Mouse (Mus musculus) midbrain, embryonic 14.5 days (tissue): ENCODE data around the gene Mgat4e. TPM values are rescaled to one million over a fixed set of nuclear protein-coding genes. Genes with fewer than 3 reads are reported as not detected.

Experiments used
- ATAC-seq: fragments of 200-750 bp; cut with Nextera tagmentation; 2 replicates; pipeline ENCODE4 v1.8.0; 2017; ENCODE audit warnings: moderate number of reproducible peaks, moderate library complexity; ENCODE audit not compliant: low FRiP score, low TSS enrichment
- DNase-seq: peaks from one replicate; pipeline ENCODE4 v3.0.0-alpha.2; 2015
- H3K27ac ChIP-seq: fragments of 300-500 bp; sonication (generic); replicated peaks from 2 replicates; pipeline ENCODE4 v1.5.1; 2014; ENCODE audit warnings: mild to moderate bottlenecking, low read depth, low read length, moderate library complexity
- H3K27me3 ChIP-seq: fragments of 300-500 bp; sonication (generic); 2 replicates; pipeline ENCODE4 v1.6.1; 2014; ENCODE audit warnings: low read length, control low read depth, mixed read lengths; ENCODE audit not compliant: control insufficient read depth, insufficient read depth
- H3K36me3 ChIP-seq: fragments of 300-500 bp; sonication (generic); 2 replicates; pipeline ENCODE4 v1.6.1; 2014; ENCODE audit warnings: low read length, control low read depth; ENCODE audit not compliant: control insufficient read depth, insufficient read depth
- H3K4me1 ChIP-seq: fragments of 300-500 bp; sonication (generic); 2 replicates; pipeline ENCODE4 v1.6.1; 2014; ENCODE audit warnings: mild to moderate bottlenecking, antibody characterized with exemption, low read length, control low read depth; ENCODE audit not compliant: control insufficient read depth, insufficient read depth
- H3K4me2 ChIP-seq: fragments of 300-500 bp; sonication (generic); 2 replicates; pipeline ENCODE4 v1.6.1; 2014; ENCODE audit warnings: mild to moderate bottlenecking, low read length, moderate library complexity
- H3K4me3 ChIP-seq: fragments of 300-500 bp; sonication (generic); replicated peaks from 2 replicates; pipeline ENCODE4 v1.5.1; 2014; ENCODE audit warnings: low read depth, low read length
- H3K9ac ChIP-seq: fragments of 300-500 bp; sonication (generic); replicated peaks from 2 replicates; pipeline ENCODE4 v1.6.1; 2014; ENCODE audit warnings: mild to moderate bottlenecking, low read length, moderate library complexity
- H3K9me3 ChIP-seq: fragments of 300-500 bp; sonication (generic); 2 replicates; pipeline ENCODE4 v1.6.1; 2016; ENCODE audit warnings: low read length, control low read depth, mixed read lengths; ENCODE audit not compliant: control insufficient read depth
- WGBS: fragments of 180-500 bp; shearing (Covaris S2); extraction: QIAGEN DNeasy Blood & Tissue Kit; methylation state at CpG from one replicate; pipeline ENCODE4 v1.1.7; 2014; 5-methylcytosine and 5-hydroxymethylcytosine counted together
- polyA plus RNA-seq: library from polyadenylated mRNA; unstranded; fragments of >200 nt; fragmentation: Nextera tagmentation; extraction: Ambion mirVana; gene quantifications from 2 replicates; pipeline ENCODE4 v1.2.1, GENCODE M21; 2014

The Mgat4e gene
- polyA plus RNA-seq, 1 experiment from 2014 or later, result not detected

DNA sequence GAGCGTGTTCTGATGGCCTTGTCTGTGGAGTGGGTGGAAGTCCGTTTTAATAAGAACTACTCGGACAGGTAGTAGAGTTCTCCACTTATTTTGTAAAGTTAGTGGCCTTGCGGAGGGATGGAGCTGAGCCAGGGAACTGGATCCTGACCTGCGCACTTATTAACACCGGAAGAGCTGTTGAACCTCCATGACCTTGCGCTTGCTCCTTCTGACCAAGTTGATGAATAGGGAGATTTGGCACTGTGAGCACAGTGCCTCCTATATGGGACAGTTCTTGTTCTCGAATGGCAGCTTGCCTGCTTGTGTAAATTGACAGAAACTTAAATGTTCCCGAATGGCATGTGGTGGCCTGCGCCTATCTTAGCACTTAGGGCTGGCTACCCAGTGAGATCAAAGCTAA, 53.5 kb downstream of the Mgat4e start:
- DNase-seq, result no peak
- Histone ChIP-seq H3K4me1 (peaks cover 5% of the 10 kb centered on the region; the same call in 1 of the 2 replicates), H3K9me3 (no peaks in the 10 kb centered on the region), H3K27ac (no peak overlapping the region), H3K4me3 (no peak overlapping the region), H3K36me3 (0 out of 2 replicates have a peak, but pooled peaks cover 4% of the 10 kb centered on the region), H3K27me3 (no peaks in the 10 kb centered on the region), H3K9ac (no peak overlapping the region), H3K4me2 (peak overlapping the region; percentile 71)
- no peak for ATAC-seq
- 93% methylated on average over 10 of the region's 10 CpGs for WGBS

GRCm38 (mm10) chr1:134495216-134495539, 54.3 kb downstream of the Mgat4e start:
- H3K4me1 ChIP-seq, result peaks cover 5% of the 10 kb centered on the region; the same call in 1 of the 2 replicates
- H3K4me3 ChIP-seq, result peak overlapping the region; percentile 73
- peak overlapping the region; percentile 67 for H3K9ac ChIP-seq
- 24% methylated on average over 5 of the region's 5 CpGs for WGBS
- ATAC-seq (no peak), DNase-seq (no peak)
- peak overlapping the region; percentile 93; the same call in 1 of the 2 replicates for H3K27ac ChIP-seq
- H3K36me3 ChIP-seq, result peaks cover 6% of the 10 kb centered on the region; the same call in 1 of the 2 replicates
- H3K9me3 ChIP-seq, result no peaks in the 10 kb centered on the region
- H3K4me2 ChIP-seq, result peak overlapping the region; percentile 71
- no peaks in the 10 kb centered on the region for H3K27me3 ChIP-seq

DNA sequence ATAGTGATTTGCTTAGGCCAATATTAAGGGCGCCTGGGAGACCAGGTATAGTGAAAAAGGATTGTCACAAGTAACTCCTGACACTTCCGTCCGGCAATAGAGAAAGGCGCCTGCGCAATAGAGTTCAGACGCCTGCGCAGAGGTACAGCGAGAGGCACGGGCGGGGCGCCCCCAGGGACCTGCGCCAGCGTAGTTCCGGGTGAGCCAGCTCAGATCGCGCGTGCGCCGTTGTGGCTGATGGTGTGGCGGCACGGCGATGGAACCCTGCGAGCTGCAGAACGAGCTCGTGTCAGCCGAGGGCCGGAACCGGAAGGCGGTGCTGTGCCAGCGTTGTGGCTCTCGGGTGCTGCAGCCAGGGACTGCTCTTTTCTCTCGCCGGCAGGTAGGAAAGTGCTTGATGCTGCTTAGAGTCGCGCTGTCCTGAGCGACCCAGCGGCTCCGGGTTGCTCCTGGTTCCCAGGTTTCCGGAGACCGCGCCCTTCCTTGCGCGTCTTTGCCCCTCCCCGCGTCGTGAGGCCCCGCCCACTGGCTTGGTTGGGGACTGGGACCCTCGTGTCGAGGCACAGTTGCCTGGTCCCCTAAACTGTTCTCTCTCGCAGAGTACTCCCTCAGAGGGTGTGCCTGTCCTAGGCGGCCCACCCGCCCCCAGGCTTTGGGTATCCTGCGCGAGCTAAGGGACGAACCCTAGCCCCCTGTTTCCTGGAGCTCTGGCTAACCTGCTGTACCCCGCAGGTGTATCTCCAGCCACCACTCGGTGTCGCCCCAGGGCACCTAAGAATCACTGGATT, 54.9 kb downstream of the Mgat4e start, which contains the start of gene Rabif:
Rabif (plus strand) TSS at position 221 of the 788 bp plus-strand sequence.
- under 1% methylated on average over 58 of the region's 58 CpGs for WGBS
- Histone ChIP-seq H3K36me3 (peaks cover 11% of the 10 kb centered on the region), H3K9me3 (no peaks in the 10 kb centered on the region), H3K4me1 (peaks cover 5% of the 10 kb centered on the region; the same call in 1 of the 2 replicates), H3K4me2 (peak within 1 kb of the TSS; percentile 71), H3K27me3 (no peaks in the 10 kb centered on the region), H3K9ac (peak within 1 kb of the TSS; percentile 67), H3K27ac (peak within 1 kb of the TSS; percentile 93), H3K4me3 (peak within 1 kb of the TSS; percentile 73)
- DNase-seq (peak; percentile 100), ATAC-seq (peak; percentile 98)

GRCm38 (mm10) chr1:134493956-134494355, 55.5 kb downstream of the Mgat4e start:
- Histone ChIP-seq H3K36me3 (peaks cover 18% of the 10 kb centered on the region), H3K27me3 (no peaks in the 10 kb centered on the region), H3K9ac (peak overlapping the region; percentile 67), H3K4me1 (peaks cover 5% of the 10 kb centered on the region; the same call in 1 of the 2 replicates), H3K4me3 (peak overlapping the region; percentile 73), H3K9me3 (no peaks in the 10 kb centered on the region), H3K4me2 (peak overlapping the region; percentile 71), H3K27ac (peak overlapping the region; percentile 70)
- ATAC-seq (no peak), DNase-seq (peak; percentile 58)
- WGBS, result 22% methylated on average over 5 of the region's 5 CpGs

DNA sequence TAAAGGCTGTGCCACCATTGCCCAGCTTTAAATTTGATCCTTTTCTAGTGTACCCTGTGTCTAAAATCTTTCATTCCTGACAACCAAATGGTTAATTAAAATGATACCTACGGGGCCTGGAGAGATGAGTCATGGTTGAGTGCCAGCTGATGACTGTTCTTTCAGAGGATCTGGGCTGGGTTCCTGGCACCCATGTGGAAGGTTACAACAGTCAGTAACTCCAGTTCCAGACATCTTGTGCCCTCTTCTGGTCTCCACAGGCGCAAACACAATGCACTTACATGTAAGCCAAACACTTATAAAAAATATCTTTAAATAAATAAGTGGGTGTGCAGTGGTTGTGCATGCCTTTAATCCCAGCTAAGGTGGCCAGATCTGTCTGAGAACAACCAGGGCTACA, 56.0 kb downstream of the Mgat4e start:
- Histone ChIP-seq H3K4me1 (peaks cover 5% of the 10 kb centered on the region; the same call in 1 of the 2 replicates), H3K27me3 (no peaks in the 10 kb centered on the region), H3K4me3 (no peak overlapping the region), H3K27ac (no peak overlapping the region), H3K4me2 (no peak overlapping the region; the same call in 1 of the 2 replicates), H3K9ac (no peak overlapping the region), H3K9me3 (no peaks in the 10 kb centered on the region), H3K36me3 (peaks cover 22% of the 10 kb centered on the region)
- no peak for DNase-seq
- 83% methylated on average over 2 of the region's 2 CpGs for WGBS
- no peak for ATAC-seq

GRCm38 (mm10) chr1:134492276-134492675, 57.2 kb downstream of the Mgat4e start:
- 75% methylated on average over 7 of the region's 7 CpGs for WGBS
- Histone ChIP-seq H3K4me2 (no peak overlapping the region), H3K36me3 (peaks cover 31% of the 10 kb centered on the region), H3K4me3 (no peak overlapping the region), H3K4me1 (peaks cover 5% of the 10 kb centered on the region; the same call in 1 of the 2 replicates), H3K9ac (no peak overlapping the region), H3K27me3 (no peaks in the 10 kb centered on the region), H3K9me3 (no peaks in the 10 kb centered on the region), H3K27ac (no peak overlapping the region)
- ATAC-seq (no peak), DNase-seq (no peak)

Other genes starting within 250 kb of the Mgat4e start
- gene Ppfia4, start 216.8 kb downstream of the Mgat4e start, polyA plus RNA-seq, result 11.5 and 14.4 TPM in 2 replicates
- 121 and 151 TPM in 2 replicates for gene Tmem183a, start 187.7 kb downstream of the Mgat4e start, polyA plus RNA-seq
- not detected in 2 replicates for gene 4933406M09Rik, start 163.7 kb downstream of the Mgat4e start, polyA plus RNA-seq
- 9.0 and 9.2 TPM in 2 replicates for gene Cyb5r1, start 144.1 kb downstream of the Mgat4e start, polyA plus RNA-seq
- gene Adipor1, start 134.3 kb downstream of the Mgat4e start, polyA plus RNA-seq, result 70.5 and 73.5 TPM in 2 replicates
- gene Klhl12, start 94.2 kb downstream of the Mgat4e start, polyA plus RNA-seq, result 19.6 and 34.4 TPM in 2 replicates
- gene Rabif, start 55.0 kb downstream of the Mgat4e start, polyA plus RNA-seq, result 69.4 and 75.3 TPM in 2 replicates
- gene Kdm5b, start 10.5 kb upstream of the Mgat4e start, polyA plus RNA-seq, result 79.7 and 111 TPM in 2 replicates
- 1.3 and 2.1 TPM in 2 replicates for gene Syt2, start 97.0 kb upstream of the Mgat4e start, polyA plus RNA-seq